Mouse (Mus musculus) kidney, adult 2 months (tissue): ENCODE measurements around the gene Arrdc1.

Source experiments
- CTCF ChIP-seq: fragments of 200-500 bp; conservative IDR thresholded peaks from 2 replicates; pipeline ENCODE4 v1.5.1; 2011; ENCODE audit warnings: low read depth, mild to moderate bottlenecking, control low read depth, low read length, moderate library complexity, mixed read lengths; ENCODE audit not compliant: insufficient read depth, insufficient read length
- POLR2A ChIP-seq: fragments of 200-500 bp; IDR thresholded peaks from one replicate; pipeline ENCODE4 v1.6.1; 2011; ENCODE audit warnings: low read depth, low read length, control low read depth

DNA sequence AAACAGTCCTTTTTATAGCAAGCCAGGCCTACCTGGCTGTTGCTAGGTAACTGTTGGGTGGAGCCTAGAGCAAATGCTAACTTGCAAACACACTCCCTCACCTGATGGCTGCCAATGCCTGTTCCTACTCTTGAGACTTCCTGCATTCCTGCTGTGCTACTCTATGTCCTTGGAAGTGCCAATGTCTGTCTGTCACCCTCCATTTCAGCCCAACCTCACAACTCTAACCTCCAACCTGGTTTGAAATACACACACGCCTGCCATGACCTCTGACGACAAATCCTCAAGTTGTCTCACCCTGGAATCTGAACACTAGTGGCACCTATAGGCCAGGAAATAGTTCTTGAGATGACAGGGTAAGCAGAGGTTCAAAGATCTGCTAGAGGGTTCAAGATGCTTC lies 5.9 kb downstream of the Arrdc1 start:
- TF ChIP-seq POLR2A: no peak
- no peak for TF ChIP-seq CTCF
